Mouse (Mus musculus): ENCODE results near the gene Clec2i. TPM values are rescaled to one million over a fixed set of nuclear protein-coding genes. Genes with fewer than 3 reads are reported as not detected.

The Clec2i gene
- polyA plus RNA-seq, 2 experiments, result 0.14 to 0.16 TPM

DNA sequence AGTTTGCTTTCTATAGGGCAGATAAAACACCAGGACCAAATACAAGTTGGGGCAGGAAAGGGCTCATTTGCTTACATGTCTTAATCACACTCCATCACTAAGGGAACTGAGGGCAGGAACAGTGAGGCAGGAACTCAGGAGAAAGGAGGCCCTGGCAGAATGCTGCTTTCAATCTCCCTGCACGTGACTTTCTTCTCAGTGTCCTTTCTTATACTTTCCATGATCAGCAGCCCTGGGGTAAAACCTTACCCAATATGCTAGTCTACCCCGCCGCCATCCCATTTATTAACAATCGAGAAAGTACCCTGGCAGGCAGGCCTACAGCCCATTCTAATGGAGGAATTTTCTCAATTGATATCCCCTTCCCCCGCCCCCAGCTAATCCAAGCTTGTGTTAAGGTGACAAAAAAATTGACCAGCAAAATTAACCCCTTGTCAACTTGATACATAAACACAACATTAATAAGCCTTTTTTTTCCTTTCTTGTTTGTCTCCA is 42.8 kb upstream of the Clec2i start:
- H3K4me2 ChIP-seq (replicated peaks; ENCODE audit: low read depth, low read length, severe bottlenecking), result no peak overlapping the region
- 81% methylated on average over 5 of the region's 5 CpGs for WGBS
- no peak for TF ChIP-seq POLR2A (IDR thresholded peaks at IDR 0.05; ENCODE audit: borderline replicate concordance, extremely low read depth, insufficient read depth, insufficient read length)
- H3K36me3 ChIP-seq (ENCODE audit: control insufficient read depth, insufficient read depth, low read length), result no peaks in the 10 kb centered on the region
- peaks cover 12% of the 10 kb centered on the region for H3K4me1 ChIP-seq (ENCODE audit: control insufficient read depth, insufficient read depth, low read length)
- H3K9ac ChIP-seq (ENCODE audit: low read depth, low read length, severe bottlenecking), result no peak overlapping the region
- ATAC-seq (ENCODE audit: low FRiP score, low read depth), result no peak
- no peak for DNase-seq (ENCODE audit: low spot score)
- no peaks in the 10 kb centered on the region for H3K27me3 ChIP-seq (ENCODE audit: control insufficient read depth, insufficient read depth, low read length)
- no peaks in the 10 kb centered on the region for H3K9me3 ChIP-seq (ENCODE audit: control insufficient read depth, low read length)
- no peak overlapping the region for H3K4me3 ChIP-seq (replicated peaks; ENCODE audit: low read length)
- H3K27ac ChIP-seq (replicated peaks; ENCODE audit: low read depth, low read length), result peak overlapping the region; percentile 93; the same call in 1 of the 2 replicates

DNA sequence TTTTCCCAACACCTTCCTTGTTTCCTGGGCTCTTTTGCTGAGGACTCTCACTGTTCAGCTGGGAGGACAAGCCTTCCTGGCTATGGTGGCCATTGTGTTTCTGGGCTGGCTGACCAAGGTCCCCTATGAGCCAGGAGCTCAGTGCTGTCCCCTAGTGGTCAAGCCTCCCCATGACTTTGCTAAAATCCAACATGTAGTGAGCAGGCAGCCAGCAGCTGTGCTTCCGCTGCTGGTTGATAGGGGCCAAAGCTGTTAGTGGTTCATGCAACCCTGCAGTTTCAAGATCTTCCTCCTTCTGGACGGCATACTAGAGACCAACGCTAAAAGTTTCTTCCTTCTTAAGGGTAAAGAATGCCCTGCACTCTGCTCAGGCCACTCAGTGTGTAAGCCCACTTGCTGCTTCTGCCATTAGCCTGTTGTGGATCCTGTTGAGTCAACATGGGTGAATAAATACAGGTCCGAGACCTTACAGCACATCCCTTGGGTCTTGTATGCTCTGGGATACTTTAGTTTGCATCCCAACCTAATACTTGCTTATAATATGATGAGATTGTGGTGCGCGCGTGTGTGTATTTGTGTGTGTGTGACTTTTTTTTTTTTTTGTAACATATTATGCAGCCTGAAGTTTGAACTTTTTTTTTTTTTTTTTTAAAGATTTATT is 41.9 kb upstream of the Clec2i start:
- ATAC-seq (ENCODE audit: low FRiP score, low read depth), result no peak
- Histone ChIP-seq H3K36me3 (ENCODE audit: control insufficient read depth, insufficient read depth, low read length) (no peaks in the 10 kb centered on the region), H3K9me3 (ENCODE audit: control insufficient read depth, low read length) (no peaks in the 10 kb centered on the region), H3K27me3 (ENCODE audit: control insufficient read depth, insufficient read depth, low read length) (no peaks in the 10 kb centered on the region), H3K4me1 (ENCODE audit: control insufficient read depth, insufficient read depth, low read length) (peaks cover 12% of the 10 kb centered on the region), H3K9ac (ENCODE audit: low read depth, low read length, severe bottlenecking) (no peak overlapping the region), H3K4me3 (replicated peaks; ENCODE audit: low read length) (no peak overlapping the region), H3K4me2 (replicated peaks; ENCODE audit: low read depth, low read length, severe bottlenecking) (no peak overlapping the region), H3K27ac (replicated peaks; ENCODE audit: low read depth, low read length) (no peak overlapping the region)
- DNase-seq (ENCODE audit: low spot score), result peak; percentile 88
- TF ChIP-seq POLR2A (IDR thresholded peaks at IDR 0.05; ENCODE audit: borderline replicate concordance, extremely low read depth, insufficient read depth, insufficient read length), result no peak
- WGBS, result 36% methylated on average over 7 of the region's 7 CpGs

DNA sequence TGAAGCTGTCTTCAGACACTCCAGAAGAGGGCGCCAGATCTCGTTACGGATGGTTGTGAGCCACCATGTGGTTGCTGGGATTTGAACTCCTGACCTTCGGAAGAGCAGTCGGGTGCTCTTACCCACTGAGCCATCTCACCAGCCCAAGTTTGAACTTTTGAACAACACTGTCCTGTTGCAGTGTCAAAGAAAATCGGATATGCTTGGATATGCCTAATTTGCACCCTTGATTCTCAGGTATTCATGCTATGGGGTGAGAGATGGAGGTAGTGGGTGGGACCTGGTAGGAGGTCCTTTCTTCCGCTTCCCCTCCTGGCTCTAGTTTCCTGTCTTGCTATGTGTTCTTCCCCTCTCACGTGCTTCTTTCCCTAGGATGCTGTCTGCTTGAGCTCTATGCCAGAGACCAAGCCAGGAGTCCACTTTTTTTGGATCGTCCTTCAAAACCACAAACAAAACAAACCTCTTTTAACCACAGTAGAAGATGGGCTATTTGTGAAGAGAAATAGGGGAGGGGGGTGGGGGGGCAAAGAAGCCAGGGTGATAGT is 41.3 kb upstream of the Clec2i start:
- no peaks in the 10 kb centered on the region for H3K36me3 ChIP-seq (ENCODE audit: control insufficient read depth, insufficient read depth, low read length)
- H3K27me3 ChIP-seq (ENCODE audit: control insufficient read depth, insufficient read depth, low read length), result no peaks in the 10 kb centered on the region
- no peak overlapping the region for H3K9ac ChIP-seq (ENCODE audit: low read depth, low read length, severe bottlenecking)
- H3K4me1 ChIP-seq (ENCODE audit: control insufficient read depth, insufficient read depth, low read length), result peaks cover 12% of the 10 kb centered on the region
- no peak for DNase-seq (ENCODE audit: low spot score)
- no peak overlapping the region for H3K27ac ChIP-seq (replicated peaks; ENCODE audit: low read depth, low read length)
- no peak for ATAC-seq (ENCODE audit: low FRiP score, low read depth)
- H3K9me3 ChIP-seq (ENCODE audit: control insufficient read depth, low read length), result no peaks in the 10 kb centered on the region
- TF ChIP-seq POLR2A (IDR thresholded peaks at IDR 0.05; ENCODE audit: borderline replicate concordance, extremely low read depth, insufficient read depth, insufficient read length), result no peak
- 72% methylated on average over 6 of the region's 9 CpGs for WGBS
- no peak overlapping the region for H3K4me2 ChIP-seq (replicated peaks; ENCODE audit: low read depth, low read length, severe bottlenecking)
- H3K4me3 ChIP-seq (replicated peaks; ENCODE audit: low read length), result no peak overlapping the region

DNA sequence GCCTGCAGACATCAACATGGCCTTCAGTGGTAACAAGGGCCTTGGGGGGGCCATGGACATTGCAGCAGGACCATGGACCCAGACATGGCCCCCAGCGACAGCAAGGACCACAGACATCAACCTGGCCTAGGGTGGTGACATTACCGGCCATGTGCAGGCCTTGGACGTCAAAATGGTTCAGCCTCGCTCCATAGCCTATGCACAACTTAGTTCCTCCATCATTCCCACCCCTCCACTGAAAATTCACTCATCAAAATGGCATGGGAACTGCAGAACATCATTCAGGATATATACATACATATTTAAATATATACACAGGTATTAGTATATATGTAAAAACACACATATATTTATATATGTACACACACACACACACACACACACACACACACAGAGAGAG is 40.0 kb upstream of the Clec2i start:
- no peak overlapping the region for H3K9ac ChIP-seq (ENCODE audit: low read depth, low read length, severe bottlenecking)
- ATAC-seq (ENCODE audit: low FRiP score, low read depth), result no peak
- WGBS, result 82% methylated on average over 4 of the region's 4 CpGs

DNA sequence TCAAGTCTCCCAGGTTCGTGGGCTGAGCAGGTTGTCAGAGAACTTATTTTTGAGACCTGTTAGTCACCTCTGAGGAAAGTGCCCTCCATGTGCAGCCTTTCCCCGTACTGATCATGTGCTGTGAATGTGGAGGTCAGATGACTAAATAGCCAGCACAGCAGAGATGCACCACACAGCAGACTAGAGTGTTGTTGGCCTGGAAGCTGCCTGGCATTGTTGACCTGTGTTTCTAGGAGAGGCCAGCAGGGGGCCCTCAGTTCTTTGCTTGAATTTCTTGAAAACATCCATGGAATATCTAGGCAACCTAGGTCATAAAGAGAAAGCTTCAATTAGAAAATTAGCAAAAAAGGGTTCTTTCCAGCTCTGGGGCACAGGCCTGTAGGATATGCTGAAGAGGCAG is 37.5 kb upstream of the Clec2i start:
- no peak overlapping the region for H3K4me3 ChIP-seq (replicated peaks; ENCODE audit: low read length)
- H3K4me1 ChIP-seq (ENCODE audit: control insufficient read depth, insufficient read depth, low read length), result no peaks in the 10 kb centered on the region; the same call in 1 of the 2 replicates
- H3K4me2 ChIP-seq (replicated peaks; ENCODE audit: low read depth, low read length, severe bottlenecking), result no peak overlapping the region
- H3K9me3 ChIP-seq (ENCODE audit: control insufficient read depth, low read length), result no peaks in the 10 kb centered on the region
- ATAC-seq (ENCODE audit: low FRiP score, low read depth) (no peak), DNase-seq (ENCODE audit: low spot score) (peak; percentile 68)
- H3K9ac ChIP-seq (ENCODE audit: low read depth, low read length, severe bottlenecking), result no peak overlapping the region
- TF ChIP-seq POLR2A (IDR thresholded peaks at IDR 0.05; ENCODE audit: borderline replicate concordance, extremely low read depth, insufficient read depth, insufficient read length), result no peak
- H3K27ac ChIP-seq (replicated peaks; ENCODE audit: low read depth, low read length), result no peak overlapping the region
- H3K36me3 ChIP-seq (ENCODE audit: control insufficient read depth, insufficient read depth, low read length), result no peaks in the 10 kb centered on the region
- no peaks in the 10 kb centered on the region for H3K27me3 ChIP-seq (ENCODE audit: control insufficient read depth, insufficient read depth, low read length)
- 50% methylated on average over 2 of the region's 2 CpGs for WGBS

More for the DNA sequence above, 40.0 kb upstream of the Clec2i start:
- H3K4me2 ChIP-seq (replicated peaks; ENCODE audit: low read depth, low read length, severe bottlenecking), result no peak overlapping the region
- H3K27ac ChIP-seq (replicated peaks; ENCODE audit: low read depth, low read length), result no peak overlapping the region
- H3K36me3 ChIP-seq (ENCODE audit: control insufficient read depth, insufficient read depth, low read length), result no peaks in the 10 kb centered on the region
- H3K4me1 ChIP-seq (ENCODE audit: control insufficient read depth, insufficient read depth, low read length), result peaks cover 6% of the 10 kb centered on the region
- TF ChIP-seq POLR2A (IDR thresholded peaks at IDR 0.05; ENCODE audit: borderline replicate concordance, extremely low read depth, insufficient read depth, insufficient read length), result no peak
- no peak for DNase-seq (ENCODE audit: low spot score)
- H3K4me3 ChIP-seq (replicated peaks; ENCODE audit: low read length), result no peak overlapping the region
- H3K9me3 ChIP-seq (ENCODE audit: control insufficient read depth, low read length), result no peaks in the 10 kb centered on the region
- H3K27me3 ChIP-seq (ENCODE audit: control insufficient read depth, insufficient read depth, low read length), result no peaks in the 10 kb centered on the region
